8 mouse cellular contexts compared by ENCODE assay signal in the genomic region with DNA sequence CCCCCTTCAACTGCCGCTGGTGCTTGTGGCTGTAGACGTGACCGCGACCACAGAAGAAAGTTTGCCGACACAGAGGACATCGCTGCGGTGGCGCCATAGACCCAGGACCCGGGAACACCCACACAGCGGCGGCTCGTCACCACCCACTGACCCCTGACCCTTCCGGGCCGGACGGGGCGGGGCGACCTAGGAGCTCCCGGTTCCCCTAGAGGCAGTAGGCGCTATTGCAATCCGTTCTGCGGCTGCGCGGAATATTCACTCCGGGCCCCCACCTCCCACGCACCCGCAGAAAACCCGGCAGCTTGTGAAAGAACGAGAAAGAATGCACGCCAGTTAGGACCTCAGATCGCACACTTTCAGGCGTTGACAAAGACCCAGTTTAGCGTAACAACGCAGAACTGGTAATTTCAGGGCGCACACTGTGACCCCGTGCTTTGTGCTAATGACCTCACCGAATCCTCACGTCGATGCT. TPM values are rescaled to one million over a fixed set of nuclear protein-coding genes. Genes with fewer than 3 reads are reported as not detected.
DNase-seq lines count a peak whose midpoint lies in the region; ATAC-seq and TF ChIP-seq lines count a peak whose summit lies in the region.

No protein-coding gene starts in this region.

- peak overlapping the region; percentile 53; the same call in 1 of the 2 replicates for H3K27ac ChIP-seq in CH12.LX (ENCODE audit: insufficient read depth, low read depth)
- peak overlapping the region; percentile 51 for H3K27ac ChIP-seq in forebrain, embryonic 12.5 days
- H3K27ac ChIP-seq in heart, postnatal 0 days (ENCODE audit: low read depth): peak overlapping the region; percentile 76
- H3K27ac ChIP-seq in liver, embryonic 14.5 days: peak overlapping the region; percentile 72
- peak overlapping the region; percentile 63 for H3K27ac ChIP-seq in stomach, embryonic 15.5 days

- H3K4me1 ChIP-seq in CH12.LX (ENCODE audit: control insufficient read depth in 1 of 2, insufficient read depth in 2 of 2): peaks cover 4 to 38% of the 10 kb centered on the region in 2 experiments; a peak in 3 of 4 replicates
- peaks cover 11% of the 10 kb centered on the region for H3K4me1 ChIP-seq in forebrain, embryonic 12.5 days
- peaks cover 5% of the 10 kb centered on the region for H3K4me1 ChIP-seq in heart, postnatal 0 days (ENCODE audit: control insufficient read depth, insufficient read depth)
- H3K4me1 ChIP-seq in liver, embryonic 14.5 days (replicated peaks; ENCODE audit: control insufficient read depth in 2 of 2, insufficient read depth in 2 of 2, low read length in 1 of 2): peaks cover 0 to 11% of the 10 kb centered on the region in 2 experiments; a peak in 3 of 4 replicates
- H3K4me1 ChIP-seq in stomach, embryonic 15.5 days: peaks cover 5% of the 10 kb centered on the region; the same call in 1 of the 2 replicates

- WGBS in forebrain, embryonic 12.5 days: under 1% methylated on average over 38 of the region's 38 CpGs
- WGBS in heart, postnatal 0 days: under 1% methylated on average over 38 of the region's 38 CpGs
- under 1% methylated on average over 38 of the region's 38 CpGs for WGBS in liver, embryonic 14.5 days (ENCODE audit: insufficient replicate concordance)
- under 1% methylated on average over 38 of the region's 38 CpGs for WGBS in stomach, embryonic 15.5 days

- H3K27me3 ChIP-seq in CH12.LX (replicated peaks): no peaks in the 10 kb centered on the region
- no peaks in the 10 kb centered on the region for H3K27me3 ChIP-seq in forebrain, embryonic 12.5 days
- no peaks in the 10 kb centered on the region for H3K27me3 ChIP-seq in heart, postnatal 0 days (ENCODE audit: control insufficient read depth, insufficient read depth, low read length)
- no peaks in the 10 kb centered on the region for H3K27me3 ChIP-seq in liver, embryonic 14.5 days (ENCODE audit: control insufficient read depth, insufficient read depth, low read length)
- no peaks in the 10 kb centered on the region for H3K27me3 ChIP-seq in stomach, embryonic 15.5 days (replicated peaks)

- TF ChIP-seq RAD21 in CH12.LX (IDR thresholded peaks at IDR 0.05; ENCODE audit: low read depth, low read length): no peak

- peak; percentile 87 for ATAC-seq in forebrain, embryonic 12.5 days (ENCODE audit: low FRiP score)
- ATAC-seq in heart, postnatal 0 days (ENCODE audit: insufficient read depth, low read depth): peak; percentile 98
- ATAC-seq in liver, embryonic 14.5 days (ENCODE audit: insufficient read depth): peak; percentile 94
- peak; percentile 93 for ATAC-seq in stomach, embryonic 15.5 days (ENCODE audit: insufficient read depth, low FRiP score, low read depth)

- no peaks in the 10 kb centered on the region for H3K9me3 ChIP-seq in CH12.LX (replicated peaks; ENCODE audit: low read length)
- no peaks in the 10 kb centered on the region; the same call in 1 of the 2 replicates for H3K9me3 ChIP-seq in forebrain, embryonic 12.5 days
- H3K9me3 ChIP-seq in heart, postnatal 0 days (replicated peaks; ENCODE audit: control insufficient read depth, low read length): no peaks in the 10 kb centered on the region
- H3K9me3 ChIP-seq in liver, embryonic 14.5 days (ENCODE audit: control insufficient read depth, low read length): no peaks in the 10 kb centered on the region
- H3K9me3 ChIP-seq in stomach, embryonic 15.5 days: no peaks in the 10 kb centered on the region

- peak overlapping the region; percentile 74 to 83 (median 79) for H3K4me3 ChIP-seq in CH12.LX (replicated peaks in 1 of 3; ENCODE audit: low read depth in 2 of 3, low read length in 2 of 3, poor library complexity in 1 of 3)
- peak overlapping the region; percentile 87 for H3K4me3 ChIP-seq in forebrain, embryonic 12.5 days (replicated peaks)
- peak overlapping the region; percentile 87 for H3K4me3 ChIP-seq in heart, postnatal 0 days (ENCODE audit: low read depth, low read length)
- peak overlapping the region; percentile 79 to 94 for H3K4me3 ChIP-seq in liver, embryonic 14.5 days (ENCODE audit: insufficient read depth in 1 of 2, low read depth in 2 of 2, low read length in 2 of 2)
- H3K4me3 ChIP-seq in stomach, embryonic 15.5 days (replicated peaks): peak overlapping the region; percentile 79

- peaks cover 18 to 42% of the 10 kb centered on the region in 2 experiments for H3K36me3 ChIP-seq in CH12.LX (replicated peaks in 1 of 2; ENCODE audit: control insufficient read depth in 1 of 2, insufficient read depth in 1 of 2, low read length in 1 of 2)
- H3K36me3 ChIP-seq in forebrain, embryonic 12.5 days (replicated peaks): peaks cover 19% of the 10 kb centered on the region
- peaks cover 18% of the 10 kb centered on the region for H3K36me3 ChIP-seq in heart, postnatal 0 days (replicated peaks; ENCODE audit: control insufficient read depth, insufficient read depth, low read length)
- peaks cover 25% of the 10 kb centered on the region for H3K36me3 ChIP-seq in liver, embryonic 14.5 days (replicated peaks; ENCODE audit: control insufficient read depth, insufficient read depth, low read depth)
- H3K36me3 ChIP-seq in stomach, embryonic 15.5 days: 0 out of 2 replicates have a peak, but pooled peaks cover 3% of the 10 kb centered on the region

- TF ChIP-seq EP300 in CH12.LX (IDR thresholded peaks at IDR 0.05; ENCODE audit: low read length): no peak
- no peak for TF ChIP-seq EP300 in heart, postnatal 0 days (IDR thresholded peaks at IDR 0.05; ENCODE audit: low read depth)
- TF ChIP-seq EP300 in liver, embryonic 14.5 days (IDR thresholded peaks at IDR 0.05; ENCODE audit: low read depth): no peak

- H3K4me2 ChIP-seq in CH12.LX (ENCODE audit: insufficient read depth, low read depth, poor library complexity, severe bottlenecking): peak overlapping the region; percentile 78; the same call in 1 of the 2 replicates
- H3K4me2 ChIP-seq in forebrain, embryonic 12.5 days: peak overlapping the region; percentile 79
- peak overlapping the region; percentile 84 for H3K4me2 ChIP-seq in heart, postnatal 0 days (ENCODE audit: low read depth, low read length)
- peak overlapping the region; percentile 91 for H3K4me2 ChIP-seq in liver, embryonic 14.5 days (ENCODE audit: low read depth)
- peak overlapping the region; percentile 89 for H3K4me2 ChIP-seq in stomach, embryonic 15.5 days

- peak overlapping the region; percentile 75 for H3K9ac ChIP-seq in CH12.LX (ENCODE audit: insufficient read depth, low read depth)
- peak overlapping the region; percentile 79 for H3K9ac ChIP-seq in forebrain, embryonic 12.5 days
- peak overlapping the region; percentile 73 for H3K9ac ChIP-seq in heart, postnatal 0 days (replicated peaks; ENCODE audit: low read depth, low read length)
- peak overlapping the region; percentile 92 for H3K9ac ChIP-seq in liver, embryonic 14.5 days (replicated peaks)
- peak overlapping the region; percentile 76 for H3K9ac ChIP-seq in stomach, embryonic 15.5 days

- TF ChIP-seq POLR2A in CH12.LX (IDR thresholded peaks at IDR 0.05; ENCODE audit: low read depth, low read length): peak; percentile 78

- in situ Hi-C loops in CH12.LX (cut with MboI; ENCODE audit: low pct_ligation_motif_present, low pct_unique_long_range_greater_than_20kb, low sequenced_read_pairs): no loop called here

- no peaks in the 10 kb centered on the region; the same call in 1 of the 2 replicates for H3K79me2 ChIP-seq in CH12.LX (replicated peaks; ENCODE audit: control insufficient read depth, extremely low read depth, insufficient read depth, poor library complexity, severe bottlenecking)

- dilution Hi-C loops in CH12.LX (cut with MboI; ENCODE audit: extremely low pct_ligation_motif_present, extremely low pct_unique_long_range_greater_than_20kb, low sequenced_read_pairs): no loop called here

- TF ChIP-seq CTCF in CH12.LX (conservative IDR thresholded peaks at IDR 0.05 in 1 of 2, IDR thresholded peaks at IDR 0.05 in 1 of 2; ENCODE audit: low read depth in 2 of 2, low read length in 2 of 2): peak; percentile 14 to 67; a peak in 2 of 4 replicates
- TF ChIP-seq CTCF in heart, postnatal 0 days (IDR thresholded peaks at IDR 0.05; ENCODE audit: low read depth): peak; percentile 63
- peak; percentile 94 for TF ChIP-seq CTCF in liver, embryonic 14.5 days (IDR thresholded peaks at IDR 0.05; ENCODE audit: low read depth)

- DNase-seq in CH12.LX (ENCODE audit: extremely low read depth): peak; percentile 84
- DNase-seq in c-Kit-positive CD71-positive TER-119-positive erythroid progenitor cells, embryonic 14.5 days (ENCODE audit: low spot score): peak; percentile 93
- DNase-seq in heart, postnatal 0 days (ENCODE audit: low spot score): peak; percentile 93
- DNase-seq in kidney, postnatal 36 days: peak; percentile 94 to 99
- DNase-seq in liver, embryonic 14.5 days (ENCODE audit: low read depth in 3 of 3, low spot score in 3 of 3): peak; percentile 79 to 84 (median 81)
- peak; percentile 95 for DNase-seq in neural tube, embryonic 10.5 days (ENCODE audit: extremely low spot score, low spot score)

RNA-seq across cellular contexts. Expression of a gene that starts 0.4 kb away (rescaled TPM):
- total RNA-seq in CH12.LX (2012; rRNA removed) (25.4 and 30.4 TPM in 2 replicates), CH12.LX (2014; rRNA removed) (21.7 and 26.0 TPM in 2 replicates)
- polyA plus RNA-seq in CH12.LX (2012; ENCODE audit: insufficient read length, low read depth): 16.5 and 18.3 TPM in 2 replicates
- polyA plus RNA-seq in forebrain, embryonic 12.5 days (2016; fragmentation: Nextera tagmentation; extraction: Ambion mirVana): 30.3 and 32.2 TPM in 2 replicates
- 13.7 and 45.1 TPM in 2 replicates for total RNA-seq in heart, postnatal 0 days (2014; rRNA removed; ENCODE audit: low replicate concordance)
- polyA plus RNA-seq in heart, postnatal 0 days (2015; fragmentation: Nextera tagmentation; extraction: Ambion mirVana): 17.2 and 17.7 TPM in 2 replicates
- 15.3 and 16.3 TPM in 2 replicates for polyA plus RNA-seq in liver, embryonic 14.5 days (2012; rRNA removed)
- polyA plus RNA-seq in liver, embryonic 14.5 days (2014; fragmentation: Nextera tagmentation; extraction: Ambion mirVana): 10.0 TPM in 2 replicates
- polyA plus RNA-seq in stomach, embryonic 15.5 days (2015; fragmentation: Nextera tagmentation; extraction: Ambion mirVana): 27.4 and 27.9 TPM in 2 replicates

RNA-seq across cellular contexts. Expression of a gene that starts 10.5 kb away (rescaled TPM):
- 81.3 and 88.2 TPM in 2 replicates for total RNA-seq in CH12.LX (2012; rRNA removed)
- 125 and 135 TPM in 2 replicates for total RNA-seq in CH12.LX (2014; rRNA removed)
- 55.9 and 69.2 TPM in 2 replicates for polyA plus RNA-seq in CH12.LX (2012; ENCODE audit: insufficient read length, low read depth)
- 242 and 243 TPM in 2 replicates for polyA plus RNA-seq in forebrain, embryonic 12.5 days (2016; fragmentation: Nextera tagmentation; extraction: Ambion mirVana)
- total RNA-seq in heart, postnatal 0 days (2014; rRNA removed; ENCODE audit: low replicate concordance): 30.8 and 58.4 TPM in 2 replicates
- 72.5 and 79.0 TPM in 2 replicates for polyA plus RNA-seq in heart, postnatal 0 days (2015; fragmentation: Nextera tagmentation; extraction: Ambion mirVana)
- 24.2 and 26.6 TPM in 2 replicates for polyA plus RNA-seq in liver, embryonic 14.5 days (2012; rRNA removed)
- polyA plus RNA-seq in liver, embryonic 14.5 days (2014; fragmentation: Nextera tagmentation; extraction: Ambion mirVana): 44.4 and 52.9 TPM in 2 replicates
- polyA plus RNA-seq in stomach, embryonic 15.5 days (2015; fragmentation: Nextera tagmentation; extraction: Ambion mirVana): 115 and 125 TPM in 2 replicates

RNA-seq across cellular contexts. Expression of a gene that starts 11.0 kb away (rescaled TPM):
- total RNA-seq in CH12.LX (2012; rRNA removed): 2,535 and 3,076 TPM in 2 replicates
- total RNA-seq in CH12.LX (2014; rRNA removed): 3,131 and 3,378 TPM in 2 replicates
- polyA plus RNA-seq in CH12.LX (2012; ENCODE audit: insufficient read length, low read depth): 2,547 and 3,250 TPM in 2 replicates
- 1,477 and 1,540 TPM in 2 replicates for polyA plus RNA-seq in forebrain, embryonic 12.5 days (2016; fragmentation: Nextera tagmentation; extraction: Ambion mirVana)
- 302 and 464 TPM in 2 replicates for total RNA-seq in heart, postnatal 0 days (2014; rRNA removed; ENCODE audit: low replicate concordance)
- 1,421 and 1,578 TPM in 2 replicates for polyA plus RNA-seq in heart, postnatal 0 days (2015; fragmentation: Nextera tagmentation; extraction: Ambion mirVana)
- polyA plus RNA-seq in liver, embryonic 14.5 days (2012; rRNA removed): 350 and 717 TPM in 2 replicates
- polyA plus RNA-seq in liver, embryonic 14.5 days (2014; fragmentation: Nextera tagmentation; extraction: Ambion mirVana): 1,544 and 1,614 TPM in 2 replicates
- 1,740 and 2,121 TPM in 2 replicates for polyA plus RNA-seq in stomach, embryonic 15.5 days (2015; fragmentation: Nextera tagmentation; extraction: Ambion mirVana)

RNA-seq across cellular contexts. Expression of a gene that starts 21.3 kb away (rescaled TPM):
- total RNA-seq in CH12.LX (2012; rRNA removed) (13.8 and 25.5 TPM in 2 replicates), CH12.LX (2014; rRNA removed) (29.9 and 38.7 TPM in 2 replicates)
- 10.3 and 11.7 TPM in 2 replicates for polyA plus RNA-seq in CH12.LX (2012; ENCODE audit: insufficient read length, low read depth)
- 23.4 and 23.6 TPM in 2 replicates for polyA plus RNA-seq in forebrain, embryonic 12.5 days (2016; fragmentation: Nextera tagmentation; extraction: Ambion mirVana)
- total RNA-seq in heart, postnatal 0 days (2014; rRNA removed; ENCODE audit: low replicate concordance): 83.8 and 97.2 TPM in 2 replicates
- 32.2 and 35.1 TPM in 2 replicates for polyA plus RNA-seq in heart, postnatal 0 days (2015; fragmentation: Nextera tagmentation; extraction: Ambion mirVana)
- polyA plus RNA-seq in liver, embryonic 14.5 days (2012; rRNA removed): 15.9 and 16.7 TPM in 2 replicates
- polyA plus RNA-seq in liver, embryonic 14.5 days (2014; fragmentation: Nextera tagmentation; extraction: Ambion mirVana): 26.6 and 29.7 TPM in 2 replicates
- polyA plus RNA-seq in stomach, embryonic 15.5 days (2015; fragmentation: Nextera tagmentation; extraction: Ambion mirVana): 31.1 and 34.1 TPM in 2 replicates

RNA-seq across cellular contexts. Expression of a gene that starts 23.0 kb away (rescaled TPM):
- total RNA-seq in CH12.LX (2012; rRNA removed) (0.08 and 0.21 TPM in 2 replicates), CH12.LX (2014; rRNA removed) (not detected in 2 replicates)
- 1.4 and 1.5 TPM in 2 replicates for polyA plus RNA-seq in CH12.LX (2012; ENCODE audit: insufficient read length, low read depth)
- polyA plus RNA-seq in forebrain, embryonic 12.5 days (2016; fragmentation: Nextera tagmentation; extraction: Ambion mirVana): not detected in 2 replicates
- not detected in 2 replicates for total RNA-seq in heart, postnatal 0 days (2014; rRNA removed; ENCODE audit: low replicate concordance)
- not detected in 2 replicates for polyA plus RNA-seq in heart, postnatal 0 days (2015; fragmentation: Nextera tagmentation; extraction: Ambion mirVana)
- polyA plus RNA-seq in liver, embryonic 14.5 days (2012; rRNA removed): not detected in 2 replicates
- polyA plus RNA-seq in liver, embryonic 14.5 days (2014; fragmentation: Nextera tagmentation; extraction: Ambion mirVana): not detected in 2 replicates
- not detected in 2 replicates for polyA plus RNA-seq in stomach, embryonic 15.5 days (2015; fragmentation: Nextera tagmentation; extraction: Ambion mirVana)

Comparison
In these comparisons a context has a peak if more than half of its experiments do, and no peak if none do; other contexts are left out.
1. Peak in every context shown above with its lines: DNase-seq, ATAC-seq, H3K4me3 ChIP-seq and H3K27ac ChIP-seq.
2. CTCF ChIP-seq: peak in every context shown above with its lines; median percentile 94 in liver, embryonic 14.5 days; 63 in heart, postnatal 0 days; 40 in CH12.LX.